Mouse (Mus musculus) liver, embryonic 11.5 days (tissue): ENCODE data around the gene Myh7b. TPM values are rescaled to one million over a fixed set of nuclear protein-coding genes. Genes with fewer than 3 reads are reported as not detected.

ENCODE experiments used
- ATAC-seq: fragments of 200-750 bp; cut with Nextera tagmentation; replicated peaks from 2 replicates; pipeline ENCODE4 v1.8.0; 2017; ENCODE audit warnings: moderate number of reproducible peaks, mild to moderate bottlenecking, moderate TSS enrichment, moderate library complexity; ENCODE audit not compliant: low FRiP score
- DNase-seq: peaks from one replicate; pipeline ENCODE4 v3.0.0-alpha.2; 2017; ENCODE audit warnings: low spot score
- H3K27ac ChIP-seq: fragments of 300-500 bp; sonication (generic); 2 replicates; pipeline ENCODE4 v1.5.1; 2014; ENCODE audit warnings: mild to moderate bottlenecking, low read depth, low read length, control low read depth
- H3K27me3 ChIP-seq: fragments of 300-500 bp; sonication (generic); replicated peaks from 2 replicates; pipeline ENCODE4 v1.6.1; 2014; ENCODE audit warnings: low read length, mixed read lengths; ENCODE audit not compliant: control insufficient read depth, insufficient read depth
- H3K36me3 ChIP-seq: fragments of 300-500 bp; sonication (generic); 2 replicates; pipeline ENCODE4 v1.6.1; 2014; ENCODE audit warnings: mild to moderate bottlenecking, low read length, moderate library complexity, mixed read lengths; ENCODE audit not compliant: control insufficient read depth, insufficient read depth
- H3K4me1 ChIP-seq: fragments of 300-500 bp; sonication (generic); replicated peaks from 2 replicates; pipeline ENCODE4 v1.6.1; 2014; ENCODE audit warnings: low read length, mixed read lengths; ENCODE audit not compliant: control insufficient read depth, insufficient read depth
- H3K4me2 ChIP-seq: fragments of 300-500 bp; sonication (generic); 2 replicates; pipeline ENCODE4 v1.6.1; 2014; ENCODE audit warnings: mild to moderate bottlenecking, control low read depth, moderate library complexity
- H3K4me3 ChIP-seq: fragments of 300-500 bp; sonication (generic); 2 replicates; pipeline ENCODE4 v1.5.1; 2014; ENCODE audit warnings: low read depth, low read length, control low read depth
- H3K9ac ChIP-seq: fragments of 300-500 bp; sonication (generic); 2 replicates; pipeline ENCODE4 v1.6.1; 2014; ENCODE audit warnings: low read depth, low read length, control low read depth
- H3K9me3 ChIP-seq: fragments of 300-500 bp; sonication (generic); 2 replicates; pipeline ENCODE4 v1.6.1; 2016; ENCODE audit warnings: low read length, inconsistent platforms, mixed read lengths; ENCODE audit not compliant: control insufficient read depth
- WGBS: fragments of 180-500 bp; shearing (Covaris S2); extraction: QIAGEN DNeasy Blood & Tissue Kit; methylation state at CpG from one replicate; pipeline ENCODE4 v1.1.7; 2014; 5-methylcytosine and 5-hydroxymethylcytosine counted together
- polyA plus RNA-seq: library from polyadenylated mRNA; unstranded; fragments of >200 nt; fragmentation: Nextera tagmentation; extraction: Ambion mirVana; gene quantifications from 2 replicates; pipeline ENCODE4 v1.2.1, GENCODE M21; 2014

Gene Myh7b
- polyA plus RNA-seq, 1 experiment from 2014 or later: 4.3 TPM

DNA sequence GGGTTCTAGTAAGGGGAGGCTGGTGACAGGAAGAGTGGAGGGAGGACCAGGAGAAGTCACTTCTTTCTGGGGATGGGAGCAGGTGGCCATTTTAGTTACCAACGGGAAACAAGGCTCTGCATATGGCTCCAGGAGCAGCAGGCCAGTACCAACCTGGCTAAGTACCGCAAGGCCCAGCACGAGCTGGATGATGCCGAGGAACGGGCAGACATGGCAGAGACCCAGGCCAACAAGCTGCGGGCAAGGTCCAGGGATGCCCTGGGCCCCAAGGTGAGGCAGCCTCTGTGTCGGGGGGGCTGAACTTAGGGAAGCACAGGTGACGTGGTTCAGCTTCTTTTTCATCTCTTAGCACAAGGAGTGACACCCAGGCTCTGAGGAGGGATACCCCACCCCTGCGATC lies 22.7 kb downstream of the Myh7b start:
- no peak overlapping the region for H3K27ac ChIP-seq
- no peak overlapping the region for H3K4me3 ChIP-seq
- ATAC-seq (no peak), DNase-seq (no peak)
- H3K4me2 ChIP-seq: no peak overlapping the region
- peaks cover 30% of the 10 kb centered on the region for H3K36me3 ChIP-seq
- peaks cover 7% of the 10 kb centered on the region for H3K4me1 ChIP-seq
- 91% methylated on average over 9 of the region's 9 CpGs for WGBS
- no peaks in the 10 kb centered on the region for H3K9me3 ChIP-seq
- H3K27me3 ChIP-seq: peaks cover 44% of the 10 kb centered on the region
- no peak overlapping the region for H3K9ac ChIP-seq

DNA sequence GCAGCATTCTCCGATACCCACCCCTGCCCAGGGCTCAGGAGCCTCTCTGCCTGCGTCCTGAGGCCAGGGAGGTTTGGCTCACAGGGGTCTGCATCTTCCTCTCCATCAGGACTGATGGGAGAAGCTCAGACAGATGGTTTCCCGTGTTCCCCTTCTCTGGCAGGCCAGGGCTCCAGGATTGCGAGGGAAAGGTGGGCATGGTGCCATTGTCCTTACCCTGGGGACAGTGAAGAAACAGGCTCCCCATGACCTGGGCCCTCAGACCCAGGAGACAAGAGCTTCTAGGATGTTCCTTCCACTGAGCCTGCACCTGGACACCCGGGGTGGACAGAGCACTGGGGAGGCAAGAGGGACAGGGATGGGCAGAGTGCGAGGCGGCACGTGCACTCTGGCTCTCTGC lies 23.6 kb downstream of the Myh7b start:
- Histone ChIP-seq H3K4me1 (peaks cover under 1% of the 10 kb centered on the region; the same call in 1 of the 2 replicates), H3K9me3 (no peaks in the 10 kb centered on the region), H3K27ac (no peak overlapping the region), H3K27me3 (peaks cover 36% of the 10 kb centered on the region), H3K4me3 (no peak overlapping the region), H3K9ac (no peak overlapping the region), H3K4me2 (no peak overlapping the region), H3K36me3 (peaks cover 33% of the 10 kb centered on the region)
- ATAC-seq (no peak), DNase-seq (no peak)
- 90% methylated on average over 8 of the region's 8 CpGs for whole genome bisulfite sequencing

DNA sequence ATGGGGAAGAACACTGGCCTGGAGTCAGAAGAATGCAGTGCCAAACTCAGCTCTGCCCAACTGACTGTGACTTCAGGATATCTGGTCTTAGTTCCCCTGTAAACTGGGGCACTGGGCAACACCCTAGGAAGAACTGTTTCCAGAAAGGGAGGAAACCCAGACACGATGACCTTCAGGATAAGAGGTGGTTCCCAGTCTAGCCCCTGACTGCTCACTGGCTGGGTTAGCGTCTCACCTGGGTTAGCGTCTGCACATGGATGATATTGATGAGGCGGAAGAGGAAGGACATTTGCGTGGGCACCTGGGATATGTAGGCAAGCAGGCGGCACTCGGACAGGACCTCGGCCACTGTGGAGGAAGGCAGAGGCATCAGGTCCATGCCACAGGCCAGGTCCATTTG lies 24.9 kb downstream of the Myh7b start:
- Histone ChIP-seq H3K9me3 (no peaks in the 10 kb centered on the region), H3K4me3 (no peak overlapping the region), H3K4me2 (no peak overlapping the region), H3K4me1 (no peaks in the 10 kb centered on the region), H3K9ac (no peak overlapping the region), H3K27ac (no peak overlapping the region), H3K36me3 (peaks cover 41% of the 10 kb centered on the region), H3K27me3 (peaks cover 22% of the 10 kb centered on the region)
- WGBS: 93% methylated on average over 8 of the region's 8 CpGs
- no peak for DNase-seq
- ATAC-seq: no peak

DNA sequence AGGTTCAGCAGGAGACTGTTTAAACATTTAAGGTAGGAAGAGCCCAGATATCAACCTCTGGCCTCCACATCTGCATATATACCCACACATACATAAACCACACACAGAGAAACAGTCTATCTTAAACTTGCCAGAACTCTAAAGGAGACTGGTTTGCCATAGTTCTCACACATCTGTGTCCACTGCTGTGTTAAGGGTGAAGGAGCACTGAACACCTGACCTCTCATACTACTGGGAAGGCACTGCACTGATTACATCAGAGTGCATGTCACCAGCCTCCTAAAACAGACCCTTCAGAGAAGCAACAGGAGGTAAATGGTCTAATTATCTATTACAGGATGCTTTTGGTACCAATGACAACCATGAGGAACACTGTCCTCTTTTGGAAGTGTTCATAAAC lies 25.9 kb downstream of the Myh7b start:
- Histone ChIP-seq H3K4me1 (no peaks in the 10 kb centered on the region), H3K36me3 (peaks cover 49% of the 10 kb centered on the region), H3K9ac (no peak overlapping the region), H3K4me2 (no peak overlapping the region), H3K4me3 (no peak overlapping the region), H3K27ac (no peak overlapping the region), H3K27me3 (peaks cover 13% of the 10 kb centered on the region), H3K9me3 (no peaks in the 10 kb centered on the region)
- no peak for DNase-seq
- no peak for ATAC-seq

DNA sequence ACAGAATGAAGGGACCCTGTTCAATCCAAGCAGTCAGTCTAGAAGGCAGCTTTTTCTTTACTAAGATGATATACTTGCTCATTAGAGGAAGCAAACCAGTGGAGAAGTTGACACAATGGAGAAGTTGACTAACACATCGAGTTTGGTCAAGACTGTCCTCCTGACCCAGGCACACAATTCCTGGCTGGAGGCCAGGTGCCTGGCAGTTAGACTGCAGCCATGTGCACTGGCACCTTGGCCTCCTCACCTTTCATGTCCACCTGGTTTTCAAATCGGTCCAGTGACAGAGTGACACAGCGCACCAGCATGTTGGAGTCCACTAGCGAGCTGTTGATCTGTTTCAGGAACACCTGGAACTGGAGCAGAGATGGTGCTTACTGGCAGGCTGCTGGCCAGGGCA lies 26.4 kb downstream of the Myh7b start:
- DNase-seq (no peak), ATAC-seq (no peak)
- H3K9me3 ChIP-seq: no peaks in the 10 kb centered on the region
- H3K27me3 ChIP-seq: peaks cover 8% of the 10 kb centered on the region
- peaks cover 48% of the 10 kb centered on the region for H3K36me3 ChIP-seq
- WGBS: 90% methylated on average over 4 of the region's 4 CpGs
- no peaks in the 10 kb centered on the region for H3K4me1 ChIP-seq
- H3K9ac ChIP-seq: no peak overlapping the region
- H3K4me3 ChIP-seq: no peak overlapping the region
- H3K27ac ChIP-seq: no peak overlapping the region
- H3K4me2 ChIP-seq: no peak overlapping the region

DNA sequence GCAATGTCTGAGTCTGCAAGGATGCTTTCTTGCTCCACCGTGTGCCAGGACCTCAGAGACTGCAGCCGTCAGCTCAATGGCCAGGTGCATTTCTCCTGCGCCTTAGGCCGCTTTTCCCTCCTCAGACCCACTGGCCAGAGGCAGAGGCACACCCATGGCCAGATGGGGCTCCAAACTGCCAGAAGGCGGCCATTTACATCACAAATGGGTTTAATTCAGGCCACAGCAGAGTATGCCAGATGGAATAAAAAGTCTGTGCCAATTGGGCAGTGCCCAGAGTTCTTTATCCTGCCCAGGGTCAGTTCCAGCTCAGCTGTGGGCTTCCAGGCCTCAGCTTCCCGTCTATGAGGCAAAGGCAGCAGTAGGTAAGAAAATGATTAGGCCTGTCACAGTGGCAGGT lies 29.6 kb downstream of the Myh7b start:
- no peaks in the 10 kb centered on the region for H3K27me3 ChIP-seq
- H3K27ac ChIP-seq: no peak overlapping the region
- peaks cover 36% of the 10 kb centered on the region for H3K36me3 ChIP-seq
- 92% methylated on average over 6 of the region's 6 CpGs for WGBS
- H3K9me3 ChIP-seq: no peaks in the 10 kb centered on the region
- H3K4me3 ChIP-seq: no peak overlapping the region
- DNase-seq (no peak), ATAC-seq (no peak)
- H3K9ac ChIP-seq: no peak overlapping the region
- H3K4me1 ChIP-seq: no peaks in the 10 kb centered on the region
- no peak overlapping the region for H3K4me2 ChIP-seq

DNA sequence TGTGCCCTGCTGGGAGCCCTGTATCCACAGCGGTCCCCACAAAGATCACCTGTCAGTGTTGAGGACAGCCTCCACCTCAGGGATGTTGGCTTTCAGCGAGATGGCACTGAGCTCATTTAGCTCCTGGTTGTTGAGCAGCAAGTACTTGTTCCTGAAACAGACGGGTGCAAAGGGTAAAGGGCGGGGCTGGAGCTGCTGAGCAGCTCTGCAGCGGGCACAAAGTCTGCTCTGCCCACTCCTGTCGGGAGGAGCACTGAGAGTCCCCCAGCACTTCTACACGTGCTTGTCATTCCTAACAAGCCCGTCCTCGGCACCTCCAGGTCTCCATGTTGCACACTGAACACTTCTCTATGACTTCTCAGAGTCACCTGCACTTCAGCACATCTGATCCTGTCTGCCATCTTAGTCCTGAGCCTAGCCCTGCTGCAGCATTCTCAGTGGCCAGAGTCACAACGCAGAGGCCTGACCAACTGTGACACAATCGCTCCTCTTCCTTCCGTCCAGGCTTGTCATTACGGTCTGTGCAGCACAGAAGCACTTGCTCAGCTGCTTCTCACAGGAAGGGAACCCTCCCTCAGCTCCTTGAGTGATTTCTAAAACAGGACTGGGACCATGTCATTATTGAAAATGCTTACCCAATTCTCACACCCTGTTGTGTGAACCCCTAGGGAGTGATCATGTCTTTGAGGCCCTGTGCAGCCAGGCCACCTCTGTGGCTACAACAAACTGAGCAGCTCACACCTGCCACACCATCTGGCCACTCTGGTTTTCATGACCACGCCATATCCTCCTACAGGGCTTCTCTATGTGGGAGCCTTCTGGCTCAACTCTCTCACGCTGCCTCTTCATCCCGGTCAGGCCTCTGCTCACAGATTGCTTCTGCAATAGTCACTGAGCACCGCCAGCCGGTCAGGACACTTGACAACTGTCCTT lies 30.8 kb downstream of the Myh7b start:
- DNase-seq: no peak
- no peak for ATAC-seq
- H3K27me3 ChIP-seq: no peaks in the 10 kb centered on the region
- H3K9me3 ChIP-seq: no peaks in the 10 kb centered on the region
- H3K4me1 ChIP-seq: no peaks in the 10 kb centered on the region
- H3K4me3 ChIP-seq: no peak overlapping the region
- H3K27ac ChIP-seq: no peak overlapping the region
- peaks cover 36% of the 10 kb centered on the region for H3K36me3 ChIP-seq
- H3K4me2 ChIP-seq: no peak overlapping the region
- H3K9ac ChIP-seq: no peak overlapping the region
- WGBS: 90% methylated on average over 18 of the region's 18 CpGs

DNA sequence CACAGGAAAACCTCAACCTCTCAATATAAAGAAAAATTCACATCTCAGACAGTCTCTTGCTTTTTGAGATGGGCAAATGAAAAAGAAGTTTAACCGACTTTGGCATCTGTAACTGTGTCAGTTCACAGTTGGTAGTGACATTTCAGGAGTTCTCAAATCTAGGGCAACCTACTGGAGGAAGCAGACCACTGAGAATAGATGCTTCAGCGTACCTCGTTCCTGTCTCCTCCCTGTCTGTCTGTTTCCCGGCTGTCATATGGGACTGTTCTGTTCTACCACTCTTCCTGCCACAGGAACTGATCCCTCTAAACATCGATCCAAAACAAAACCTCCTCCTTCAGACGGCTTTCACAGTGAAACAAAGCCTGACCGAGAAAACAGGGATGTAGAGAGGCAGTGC lies 34.7 kb downstream of the Myh7b start:
- no peak overlapping the region for H3K27ac ChIP-seq
- H3K27me3 ChIP-seq: no peaks in the 10 kb centered on the region
- 91% methylated on average over 7 of the region's 7 CpGs for WGBS
- no peak overlapping the region for H3K4me2 ChIP-seq
- no peak overlapping the region for H3K4me3 ChIP-seq
- peaks cover 35% of the 10 kb centered on the region for H3K36me3 ChIP-seq
- DNase-seq: no peak
- H3K4me1 ChIP-seq: no peaks in the 10 kb centered on the region
- no peak for ATAC-seq
- H3K9ac ChIP-seq: no peak overlapping the region
- H3K9me3 ChIP-seq: no peaks in the 10 kb centered on the region

DNA sequence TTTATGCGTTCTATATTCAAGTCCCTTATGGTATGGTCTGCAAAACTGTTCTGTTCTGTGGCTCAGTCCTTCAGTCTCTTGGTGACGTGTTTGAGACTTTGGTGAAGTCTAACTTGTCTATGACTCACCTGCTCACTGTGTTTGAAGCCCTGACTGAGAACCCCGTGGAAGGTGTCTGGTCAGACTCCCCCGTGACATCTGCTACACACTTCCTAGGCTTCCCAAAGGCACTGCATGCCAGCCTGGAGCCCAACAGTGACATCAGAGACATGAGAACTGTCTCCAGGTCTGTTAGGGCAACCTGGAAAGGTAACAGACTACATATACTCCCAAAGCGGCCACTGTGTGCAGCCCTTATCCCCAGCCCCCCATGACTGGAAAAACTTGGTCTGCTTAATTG lies 41.6 kb downstream of the Myh7b start:
- ATAC-seq: no peak
- Histone ChIP-seq H3K36me3 (peaks cover 39% of the 10 kb centered on the region), H3K4me3 (no peak overlapping the region), H3K9ac (no peak overlapping the region), H3K27ac (no peak overlapping the region), H3K27me3 (no peaks in the 10 kb centered on the region), H3K4me2 (no peak overlapping the region), H3K4me1 (no peaks in the 10 kb centered on the region), H3K9me3 (no peaks in the 10 kb centered on the region)
- no peak for DNase-seq
- 94% methylated on average over 5 of the region's 5 CpGs for whole genome bisulfite sequencing
